Mouse (Mus musculus): Measurements from ENCODE around the gene Diras2.
"Not testable (repeated sequence)": the region's sequence is repeated elsewhere in the genome, so short reads cannot be mapped to it uniquely, and the experiment has no call there.

GRCm38 (mm10) chr13:52506822-52507221, 24.3 kb downstream of the Diras2 start:
- not testable (repeated sequence) for TF ChIP-seq CTCF (IDR thresholded peaks at IDR 0.05; ENCODE audit: low read depth, low read length); POLR2A (IDR thresholded peaks at IDR 0.05; ENCODE audit: borderline replicate concordance, low read depth, low read length)
